Mouse (Mus musculus) NIH3T3 (cell line): Measurements from ENCODE around the gene Dync1li1.
A peak's percentile ranks its signal among the peaks of the same experiment; 100 is the strongest.

Source experiments
- DNase-seq: peaks from one replicate; pipeline ENCODE4 v3.0.0-alpha.2; 2012; ENCODE audit warnings: low read depth

The Dync1li1 gene

GRCm38 (mm10) chr9:114688252-114688952 is at the start of gene Dync1li1:
Gene Dync1li1, plus strand, starts transcription at chr9:114688790.
- DNase-seq: peak; percentile 98

GRCm38 (mm10) chr9:114639186-114639748 is 49.3 kb upstream of the Dync1li1 start:
- peak; percentile 19 for DNase-seq

GRCm38 (mm10) chr9:114639839-114640646 is 48.5 kb upstream of the Dync1li1 start, which contains the start of gene Cnot10:
Gene Cnot10, minus strand, starts transcription at chr9:114640184.
- peak; percentile 99 for DNase-seq

GRCm38 (mm10) chr9:114646556-114647505 is 41.8 kb upstream of the Dync1li1 start:
- DNase-seq: no peak

- DNase-seq: no peak
Measured at GRCm38 (mm10) chr9:114647506-114648432, 40.8 kb upstream of the Dync1li1 start.

- peak; percentile 62 for DNase-seq
Measured at GRCm38 (mm10) chr9:114648472-114648871, 40.1 kb upstream of the Dync1li1 start.

GRCm38 (mm10) chr9:114649371-114649770 is 39.2 kb upstream of the Dync1li1 start:
- DNase-seq: no peak

- no peak for DNase-seq
Measured at GRCm38 (mm10) chr9:114650938-114651634, 37.5 kb upstream of the Dync1li1 start.

GRCm38 (mm10) chr9:114655356-114655755 is 33.2 kb upstream of the Dync1li1 start:
- no peak for DNase-seq

GRCm38 (mm10) chr9:114656701-114657100 is 31.9 kb upstream of the Dync1li1 start:
- DNase-seq: no peak

GRCm38 (mm10) chr9:114660506-114660905 is 28.1 kb upstream of the Dync1li1 start:
- no peak for DNase-seq

- DNase-seq: no peak
Measured at GRCm38 (mm10) chr9:114660983-114661382, 27.6 kb upstream of the Dync1li1 start.

- no peak for DNase-seq
Measured at GRCm38 (mm10) chr9:114661991-114662390, 26.6 kb upstream of the Dync1li1 start.

- no peak for DNase-seq
Measured at GRCm38 (mm10) chr9:114663782-114664181, 24.8 kb upstream of the Dync1li1 start.

- no peak for DNase-seq
Measured at GRCm38 (mm10) chr9:114666858-114667257, 21.7 kb upstream of the Dync1li1 start.

GRCm38 (mm10) chr9:114668047-114668446 is 20.5 kb upstream of the Dync1li1 start:
- DNase-seq: no peak

GRCm38 (mm10) chr9:114669011-114669410 is 19.6 kb upstream of the Dync1li1 start:
- DNase-seq: no peak

GRCm38 (mm10) chr9:114671946-114672345 is 16.6 kb upstream of the Dync1li1 start:
- DNase-seq: no peak

- no peak for DNase-seq
Measured at GRCm38 (mm10) chr9:114672703-114673561, 15.7 kb upstream of the Dync1li1 start.
